Mouse (Mus musculus): Measurements from ENCODE around the gene Smc4.

Smc4 gene

GRCm38 (mm10) chr3:69004437-69005337 is at the start of gene Smc4, which contains the start of gene Ift80:
Smc4 (plus strand) TSS chr3:69004738.
Ift80 (minus strand) TSS chr3:69004570.
- peak; percentile 92 for DNase-seq (ENCODE audit: low spot score in 2 of 2)

GRCm38 (mm10) chr3:68956454-68956853 is 48.1 kb upstream of the Smc4 start:
- DNase-seq (ENCODE audit: low spot score in 2 of 2), result no peak

- DNase-seq (ENCODE audit: low spot score in 2 of 2), result no peak
These were observed 47.1 kb upstream of the Smc4 start for GRCm38 (mm10) chr3:68957413-68957812.

GRCm38 (mm10) chr3:68964682-68965081 is 39.9 kb upstream of the Smc4 start:
- DNase-seq (ENCODE audit: low spot score in 2 of 2), result no peak

GRCm38 (mm10) chr3:68966527-68967285 is 37.8 kb upstream of the Smc4 start:
- DNase-seq (ENCODE audit: low spot score in 2 of 2), result no peak

GRCm38 (mm10) chr3:68967404-68967803 is 37.1 kb upstream of the Smc4 start:
- DNase-seq (ENCODE audit: low spot score in 2 of 2), result no peak

- DNase-seq (ENCODE audit: low spot score in 2 of 2), result no peak
These were observed 35.4 kb upstream of the Smc4 start for GRCm38 (mm10) chr3:68969091-68969590.

GRCm38 (mm10) chr3:68973574-68973973 is 31.0 kb upstream of the Smc4 start:
- no peak for DNase-seq (ENCODE audit: low spot score in 2 of 2)

GRCm38 (mm10) chr3:68974639-68975532 is 29.7 kb upstream of the Smc4 start:
- no peak for DNase-seq (ENCODE audit: low spot score in 2 of 2)

GRCm38 (mm10) chr3:68975533-68976490 is 28.7 kb upstream of the Smc4 start:
- DNase-seq (ENCODE audit: low spot score in 2 of 2), result no peak

GRCm38 (mm10) chr3:68977696-68978095 is 26.8 kb upstream of the Smc4 start:
- no peak for DNase-seq (ENCODE audit: low spot score in 2 of 2)

- no peak for DNase-seq (ENCODE audit: low spot score in 2 of 2)
These were observed 25.4 kb upstream of the Smc4 start for GRCm38 (mm10) chr3:68979187-68979586.

GRCm38 (mm10) chr3:68980898-68981297 is 23.6 kb upstream of the Smc4 start:
- DNase-seq (ENCODE audit: low spot score in 2 of 2), result no peak

GRCm38 (mm10) chr3:68986550-68986949 is 18.0 kb upstream of the Smc4 start:
- no peak for DNase-seq (ENCODE audit: low spot score in 2 of 2)

- no peak for DNase-seq (ENCODE audit: low spot score in 2 of 2)
These were observed 1.8 kb upstream of the Smc4 start for GRCm38 (mm10) chr3:69002781-69003180.

GRCm38 (mm10) chr3:69004055-69004436 is 492 bp upstream of the Smc4 start:
- DNase-seq (ENCODE audit: low spot score in 2 of 2), result no peak

GRCm38 (mm10) chr3:69005338-69006245 is 1.1 kb downstream of the Smc4 start:
- peak; percentile 17 to 52 for DNase-seq (ENCODE audit: low spot score in 2 of 2)

- DNase-seq (ENCODE audit: low spot score in 2 of 2), result no peak
These were observed 1.8 kb downstream of the Smc4 start for GRCm38 (mm10) chr3:69006246-69006760.

- DNase-seq (ENCODE audit: low spot score in 2 of 2), result no peak
These were observed 4.3 kb downstream of the Smc4 start for GRCm38 (mm10) chr3:69008873-69009272.
